Mouse (Mus musculus) limb, embryonic 14.5 days (tissue): ENCODE data around the gene Fbxo27. TPM values are rescaled to one million over a fixed set of nuclear protein-coding genes. Genes with fewer than 3 reads are reported as not detected.

Experiments used
- ATAC-seq: fragments of 200-750 bp; cut with Nextera tagmentation; 2 replicates; pipeline ENCODE4 v1.8.0; 2017; ENCODE audit warnings: low read depth, moderate number of reproducible peaks, moderate TSS enrichment; ENCODE audit not compliant: low FRiP score
- DNase-seq: peaks from one replicate; pipeline ENCODE4 v3.0.0-alpha.2; 2015; ENCODE audit warnings: low spot score
- H3K27ac ChIP-seq: fragments of 300-500 bp; sonication (generic); replicated peaks from 2 replicates; pipeline ENCODE4 v1.5.1; 2014; ENCODE audit warnings: low read depth, mild to moderate bottlenecking, low read length, moderate library complexity, mixed read lengths
- H3K27me3 ChIP-seq: fragments of 300-500 bp; sonication (generic); 2 replicates; pipeline ENCODE4 v1.6.1; 2014; ENCODE audit warnings: low read length, mixed read lengths; ENCODE audit not compliant: control insufficient read depth, insufficient read depth
- H3K36me3 ChIP-seq: fragments of 300-500 bp; sonication (generic); 2 replicates; pipeline ENCODE4 v1.6.1; 2014; ENCODE audit warnings: mild to moderate bottlenecking, low read length, moderate library complexity, mixed read lengths; ENCODE audit not compliant: control insufficient read depth, insufficient read depth
- H3K4me1 ChIP-seq: fragments of 300-500 bp; sonication (generic); 2 replicates; pipeline ENCODE4 v1.6.1; 2014; ENCODE audit warnings: antibody characterized with exemption, low read length, mixed read lengths; ENCODE audit not compliant: control insufficient read depth, insufficient read depth
- H3K4me2 ChIP-seq: fragments of 300-500 bp; sonication (generic); replicated peaks from 2 replicates; pipeline ENCODE4 v1.6.1; 2014; ENCODE audit warnings: low read depth, mild to moderate bottlenecking, low read length, moderate library complexity; ENCODE audit not compliant: severe bottlenecking
- H3K4me3 ChIP-seq: fragments of 300-500 bp; sonication (generic); replicated peaks from 2 replicates; pipeline ENCODE4 v1.5.1; 2014; ENCODE audit warnings: low read length
- H3K9ac ChIP-seq: fragments of 300-500 bp; sonication (generic); 2 replicates; pipeline ENCODE4 v1.6.1; 2014; ENCODE audit warnings: mild to moderate bottlenecking, low read depth, low read length, moderate library complexity; ENCODE audit not compliant: severe bottlenecking
- H3K9me3 ChIP-seq: fragments of 300-500 bp; sonication (generic); 2 replicates; pipeline ENCODE4 v1.6.1; 2016; ENCODE audit warnings: low read length; ENCODE audit not compliant: control insufficient read depth
- POLR2A ChIP-seq: fragments of 200-500 bp; IDR thresholded peaks from 2 replicates; pipeline ENCODE4 v1.8.0; 2012; ENCODE audit warnings: inconsistent platforms, mild to moderate bottlenecking, moderate library complexity, borderline replicate concordance; ENCODE audit not compliant: insufficient read depth, insufficient read length; ENCODE audit errors: extremely low read depth
- WGBS: fragments of 180-500 bp; shearing (Covaris S2); extraction: QIAGEN DNeasy Blood & Tissue Kit; methylation state at CpG from one replicate; pipeline ENCODE4 v1.1.7; 2014; 5-methylcytosine and 5-hydroxymethylcytosine counted together
- polyA plus RNA-seq, 2 experiments: library from polyadenylated mRNA; depleted of rRNA in 1 of 2; stranded (reverse) in 1 of 2; unstranded in 1 of 2; fragments of >200 nt; fragmentation: Nextera tagmentation in 1 of 2; extraction: Ambion mirVana in 1 of 2; gene quantifications; 2 replicates each; pipeline versions ENCODE4 v1.2.1 to v1.2.3; 2012 to 2014

Fbxo27 gene
- polyA plus RNA-seq, 2 experiments: 7.4 to 19.5 TPM

DNA sequence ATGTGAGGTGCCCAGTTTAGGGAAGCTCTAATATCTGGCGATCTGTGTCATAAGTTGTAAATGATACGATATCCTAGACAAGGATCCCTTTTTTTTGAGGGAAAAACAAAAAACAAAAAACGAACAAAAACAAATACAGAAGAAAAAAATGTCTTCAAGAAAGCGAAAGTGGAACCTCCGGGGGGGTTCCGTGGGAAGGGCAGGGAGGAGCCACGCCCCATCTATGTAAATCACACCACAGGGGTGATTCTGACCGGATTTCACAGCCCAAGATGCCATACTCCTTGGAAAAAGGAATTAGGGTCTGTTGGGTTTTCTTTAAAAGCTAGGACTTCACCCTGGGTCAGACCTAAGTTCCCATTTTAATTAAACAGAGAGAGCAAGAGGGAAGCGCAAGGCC lies 17.7 kb upstream of the Fbxo27 start:
- no peak for TF ChIP-seq POLR2A
- no peaks in the 10 kb centered on the region for H3K36me3 ChIP-seq
- H3K9me3 ChIP-seq: no peaks in the 10 kb centered on the region
- H3K4me2 ChIP-seq: no peak overlapping the region
- no peak overlapping the region for H3K27ac ChIP-seq
- no peak overlapping the region for H3K9ac ChIP-seq
- DNase-seq (no peak), ATAC-seq (no peak)
- H3K4me3 ChIP-seq: no peak overlapping the region
- H3K4me1 ChIP-seq: no peaks in the 10 kb centered on the region
- no peaks in the 10 kb centered on the region for H3K27me3 ChIP-seq
- WGBS: 75% methylated on average over 9 of the region's 9 CpGs

DNA sequence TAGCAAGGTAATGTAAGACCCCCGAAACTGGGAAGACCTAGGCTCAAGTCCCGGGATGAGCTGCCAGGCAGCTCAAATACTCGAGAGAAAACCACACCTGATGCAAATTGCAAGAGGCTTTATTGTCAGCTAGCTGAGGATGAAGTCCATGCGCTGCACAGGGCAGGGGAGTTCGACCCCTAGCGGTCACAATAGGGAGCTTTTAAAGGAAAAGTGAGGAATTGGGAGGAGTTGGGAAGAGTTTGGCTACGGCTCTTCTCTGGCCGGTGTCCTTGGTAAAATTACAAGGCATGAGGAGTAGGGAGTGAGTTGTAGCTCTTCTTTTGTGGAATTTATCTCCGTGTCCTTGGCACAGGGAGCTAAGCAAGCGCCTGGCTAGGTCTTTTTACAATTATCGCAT lies 16.9 kb upstream of the Fbxo27 start:
- no peak for ATAC-seq
- H3K4me1 ChIP-seq: no peaks in the 10 kb centered on the region
- no peak overlapping the region for H3K4me3 ChIP-seq
- H3K9ac ChIP-seq: no peak overlapping the region
- no peaks in the 10 kb centered on the region for H3K9me3 ChIP-seq
- no peaks in the 10 kb centered on the region for H3K36me3 ChIP-seq
- no peak for DNase-seq
- no peak overlapping the region for H3K4me2 ChIP-seq
- TF ChIP-seq POLR2A: no peak
- no peak overlapping the region for H3K27ac ChIP-seq
- WGBS: 43% methylated on average over 11 of the region's 11 CpGs
- no peaks in the 10 kb centered on the region for H3K27me3 ChIP-seq

DNA sequence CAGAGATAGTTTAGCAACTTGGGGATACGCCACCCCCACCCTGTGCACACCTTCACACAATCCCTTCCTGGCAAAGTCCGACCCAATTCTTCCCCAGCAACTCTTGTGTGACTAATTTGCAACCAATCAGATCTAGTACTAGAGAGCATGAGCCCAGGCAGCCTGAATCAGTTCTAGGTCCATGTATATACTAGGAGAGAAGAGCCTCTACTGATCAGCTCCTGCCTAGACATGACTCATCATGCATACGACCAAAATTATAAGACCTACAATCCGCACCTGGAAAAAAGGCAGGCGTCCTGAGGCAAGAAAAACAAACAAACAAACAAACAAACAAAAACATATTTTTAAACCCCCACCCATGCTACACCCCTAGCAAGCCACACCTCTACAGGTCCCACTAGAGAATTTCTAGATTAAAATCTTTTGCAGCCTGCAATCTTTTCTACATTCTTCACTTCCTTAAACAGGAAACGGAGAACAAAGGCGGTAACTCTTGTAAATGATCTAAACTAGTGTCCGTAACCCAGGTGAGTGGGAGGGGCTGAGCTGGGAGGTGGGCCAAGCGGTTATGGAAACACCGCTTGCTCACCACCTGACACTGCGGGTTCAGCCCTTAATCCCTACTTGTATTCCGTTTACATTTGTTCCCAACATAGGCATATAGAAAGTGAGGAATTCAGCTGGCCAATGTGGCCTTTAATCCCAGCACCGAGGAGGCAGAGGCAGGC lies 15.7 kb upstream of the Fbxo27 start:
- ATAC-seq: no peak
- H3K9me3 ChIP-seq: no peaks in the 10 kb centered on the region
- no peaks in the 10 kb centered on the region for H3K36me3 ChIP-seq
- WGBS: 80% methylated on average over 13 of the region's 13 CpGs
- TF ChIP-seq POLR2A: no peak
- H3K27me3 ChIP-seq: no peaks in the 10 kb centered on the region
- no peak overlapping the region for H3K27ac ChIP-seq
- no peak overlapping the region for H3K4me3 ChIP-seq
- H3K9ac ChIP-seq: no peak overlapping the region
- H3K4me2 ChIP-seq: no peak overlapping the region
- DNase-seq: no peak
- H3K4me1 ChIP-seq: no peaks in the 10 kb centered on the region

DNA sequence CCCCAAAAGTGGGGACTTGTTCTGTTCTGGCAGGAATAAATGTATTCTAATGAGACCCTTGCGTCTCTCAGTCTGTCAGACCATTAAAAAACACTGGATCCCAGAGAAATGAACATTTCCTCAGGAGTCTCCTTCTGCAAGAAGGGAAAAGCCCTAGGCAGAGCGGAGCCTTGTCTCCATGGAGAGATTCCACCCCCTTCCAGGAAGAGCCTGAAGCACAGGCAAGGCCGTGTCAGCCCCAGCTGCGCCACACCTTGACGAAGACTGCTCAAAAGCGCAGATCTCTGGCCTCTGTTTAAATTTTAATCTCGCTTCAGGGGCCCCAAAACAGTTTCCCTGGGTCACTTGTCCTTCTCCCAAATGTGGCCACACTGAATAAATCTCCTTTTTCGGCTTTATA lies 15.0 kb upstream of the Fbxo27 start:
- H3K9me3 ChIP-seq: no peaks in the 10 kb centered on the region
- H3K4me2 ChIP-seq: no peak overlapping the region
- TF ChIP-seq POLR2A: no peak
- WGBS: 90% methylated on average over 8 of the region's 8 CpGs
- no peak overlapping the region for H3K27ac ChIP-seq
- no peak for DNase-seq
- H3K4me1 ChIP-seq: no peaks in the 10 kb centered on the region
- H3K27me3 ChIP-seq: no peaks in the 10 kb centered on the region
- no peak for ATAC-seq
- H3K9ac ChIP-seq: no peak overlapping the region
- H3K4me3 ChIP-seq: no peak overlapping the region
- no peaks in the 10 kb centered on the region for H3K36me3 ChIP-seq

DNA sequence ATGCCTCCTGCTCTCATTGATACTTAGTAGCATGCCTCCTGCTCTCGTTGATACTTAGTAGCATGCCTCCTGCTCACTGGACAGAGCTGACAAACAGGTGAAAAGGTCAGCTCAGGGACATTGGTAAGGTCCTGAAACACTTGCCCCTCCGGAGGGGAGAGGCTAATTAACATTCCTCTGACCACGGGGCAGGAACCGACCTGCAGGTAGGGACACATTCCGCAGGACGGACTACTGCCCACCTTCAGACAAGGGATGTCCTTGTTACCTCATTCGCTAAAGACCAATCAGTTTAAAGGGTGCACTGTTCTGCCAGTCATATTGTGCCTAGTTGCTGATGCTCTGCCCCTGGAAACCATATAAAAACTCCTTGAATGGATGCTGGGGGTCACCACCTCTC lies 1.6 kb upstream of the Fbxo27 start:
- Histone ChIP-seq H3K4me3 (no peak overlapping the region), H3K4me1 (peaks cover 3% of the 10 kb centered on the region; the same call in 1 of the 2 replicates), H3K36me3 (no peaks in the 10 kb centered on the region), H3K9ac (no peak overlapping the region), H3K9me3 (no peaks in the 10 kb centered on the region), H3K27ac (no peak overlapping the region), H3K27me3 (no peaks in the 10 kb centered on the region), H3K4me2 (no peak overlapping the region)
- no peak for DNase-seq
- ATAC-seq: no peak
- TF ChIP-seq POLR2A: no peak
- WGBS: 66% methylated on average over 7 of the region's 7 CpGs
